28 mouse cellular contexts compared by ENCODE assay signal in the genomic region with DNA sequence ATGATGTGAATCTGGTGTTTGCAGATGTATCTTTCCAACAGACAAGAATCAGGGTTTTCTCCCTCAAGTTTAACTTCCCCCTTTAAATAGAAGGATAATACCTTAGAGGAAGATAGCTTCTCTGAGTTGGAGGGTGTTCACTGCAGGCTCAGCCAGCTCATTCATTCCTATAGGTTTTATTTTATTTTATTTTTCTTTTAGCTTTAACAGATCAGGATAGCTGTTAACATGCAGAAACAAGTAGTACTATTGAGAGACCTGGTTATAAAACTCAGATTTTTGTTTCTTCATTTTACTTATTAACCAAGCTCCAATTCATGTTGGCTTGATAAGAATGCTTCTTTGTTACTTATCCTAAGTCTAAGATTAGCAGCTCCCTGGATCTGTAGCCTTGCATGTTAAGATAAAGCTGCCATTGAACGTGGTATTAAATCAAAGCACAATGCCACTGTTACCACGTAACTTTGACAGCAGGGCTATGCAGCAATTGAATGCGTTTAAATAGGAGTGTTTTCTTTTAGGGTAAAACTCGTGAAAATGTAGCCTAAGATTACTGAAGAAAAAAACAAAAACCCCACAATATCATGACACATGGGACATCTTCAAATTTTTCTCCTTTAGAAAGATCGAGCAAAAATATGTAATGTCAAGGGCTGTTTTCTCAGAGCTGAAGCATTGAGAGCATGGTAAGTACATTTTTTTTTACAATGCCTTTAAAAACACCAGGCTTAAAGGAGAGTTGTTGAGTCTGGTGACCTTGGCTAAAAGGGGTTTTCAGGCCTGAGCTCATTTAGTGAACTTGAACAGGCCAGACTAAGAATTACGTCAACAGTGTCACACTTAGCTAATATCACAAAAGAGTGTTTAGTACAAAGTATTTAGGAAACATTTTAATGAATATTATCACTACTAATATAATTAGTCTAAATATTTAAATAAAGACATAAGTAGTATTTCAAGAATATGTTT.
DNase-seq lines count a peak whose midpoint lies in the region; ATAC-seq and TF ChIP-seq lines count a peak whose summit lies in the region.
"Had no signal": no experiment of that assay in that cellular context is flagged by ENCODE, and none has a peak within 500 bp of the region (broad histone marks: within the 10 kb centered on the region; RNA-seq: fewer than 3 reads in every experiment).

No protein-coding gene starts in this region.

- H3K4me1 ChIP-seq in lung, embryonic 14.5 days (ENCODE audit: insufficient read depth): no peaks in the 10 kb centered on the region
- H3K4me1 ChIP-seq in midbrain, embryonic 14.5 days (ENCODE audit: control insufficient read depth, insufficient read depth, low read length): no peaks in the 10 kb centered on the region
- H3K4me1 ChIP-seq in midbrain, postnatal 0 days (ENCODE audit: insufficient read depth, low read length): no peaks in the 10 kb centered on the region
- H3K4me1 ChIP-seq in intestine, embryonic 15.5 days (replicated peaks): no peaks in the 10 kb centered on the region
- H3K4me1 ChIP-seq in stomach, embryonic 16.5 days (ENCODE audit: control insufficient read depth, insufficient read depth, low read length): no peaks in the 10 kb centered on the region
- H3K4me1 ChIP-seq in forebrain, embryonic 15.5 days: no peaks in the 10 kb centered on the region
- H3K4me1 ChIP-seq: heart, embryonic 15.5 days; hindbrain, embryonic 10.5 days; hindbrain, embryonic 13.5 days had no signal

- H3K9ac ChIP-seq in lung, embryonic 14.5 days: no peak overlapping the region
- no peak overlapping the region for H3K9ac ChIP-seq in midbrain, embryonic 14.5 days (replicated peaks; ENCODE audit: low read length)
- H3K9ac ChIP-seq in midbrain, postnatal 0 days (replicated peaks; ENCODE audit: low read length, poor library complexity, severe bottlenecking): no peak overlapping the region
- H3K9ac ChIP-seq in intestine, embryonic 15.5 days: no peak overlapping the region
- no peak overlapping the region for H3K9ac ChIP-seq in stomach, embryonic 16.5 days (ENCODE audit: low read length)
- no peak overlapping the region for H3K9ac ChIP-seq in forebrain, embryonic 15.5 days (replicated peaks)
- H3K9ac ChIP-seq: forebrain, embryonic 13.5 days; forebrain, postnatal 0 days; heart, embryonic 12.5 days; heart, embryonic 15.5 days; hindbrain, embryonic 13.5 days had no signal

- no peak for TF ChIP-seq CTCF in lung, embryonic 14.5 days (IDR thresholded peaks at IDR 0.05; ENCODE audit: low read depth)
- TF ChIP-seq CTCF in midbrain, postnatal 0 days (IDR thresholded peaks at IDR 0.05): no peak

- no peak overlapping the region for H3K27ac ChIP-seq in lung, embryonic 14.5 days (ENCODE audit: low read depth)
- H3K27ac ChIP-seq in midbrain, embryonic 14.5 days (replicated peaks; ENCODE audit: low read depth, low read length): no peak overlapping the region
- no peak overlapping the region for H3K27ac ChIP-seq in midbrain, postnatal 0 days (ENCODE audit: low read depth, low read length)
- no peak overlapping the region for H3K27ac ChIP-seq in intestine, embryonic 15.5 days
- H3K27ac ChIP-seq in stomach, embryonic 16.5 days (ENCODE audit: low read length): peak overlapping the region; percentile 29; the same call in 1 of the 2 replicates
- H3K27ac ChIP-seq in forebrain, embryonic 15.5 days (replicated peaks): no peak overlapping the region
- H3K27ac ChIP-seq: forebrain, embryonic 10.5 days; forebrain, embryonic 13.5 days; heart, embryonic 15.5 days; hindbrain, embryonic 10.5 days; hindbrain, embryonic 13.5 days had no signal

- no peaks in the 10 kb centered on the region for H3K27me3 ChIP-seq in lung, embryonic 14.5 days (ENCODE audit: insufficient read depth, low read length)
- no peaks in the 10 kb centered on the region for H3K27me3 ChIP-seq in midbrain, embryonic 14.5 days (ENCODE audit: control insufficient read depth, insufficient read depth, low read length)
- H3K27me3 ChIP-seq in midbrain, postnatal 0 days (ENCODE audit: insufficient read depth, low read length): no peaks in the 10 kb centered on the region
- H3K27me3 ChIP-seq in intestine, embryonic 15.5 days (replicated peaks): no peaks in the 10 kb centered on the region
- no peaks in the 10 kb centered on the region for H3K27me3 ChIP-seq in stomach, embryonic 16.5 days (ENCODE audit: control insufficient read depth, insufficient read depth, low read length)
- no peaks in the 10 kb centered on the region for H3K27me3 ChIP-seq in forebrain, embryonic 15.5 days
- H3K27me3 ChIP-seq: CH12.LX; forebrain, embryonic 13.5 days; heart, embryonic 12.5 days; heart, embryonic 15.5 days; hindbrain, embryonic 13.5 days; Patski had no signal

- WGBS in lung, embryonic 14.5 days: 48% methylated on average over 6 of the region's 6 CpGs
- WGBS in midbrain, embryonic 14.5 days: 23% methylated on average over 6 of the region's 6 CpGs
- WGBS in midbrain, postnatal 0 days: 22% methylated on average over 6 of the region's 6 CpGs
- 41% methylated on average over 6 of the region's 6 CpGs for WGBS in intestine, embryonic 15.5 days
- 44% methylated on average over 6 of the region's 6 CpGs for WGBS in stomach, embryonic 16.5 days
- WGBS in forebrain, embryonic 15.5 days: 23% methylated on average over 6 of the region's 6 CpGs

- DNase-seq in lung, embryonic 14.5 days: peak; percentile 3
- no peak for DNase-seq in lung, postnatal 4 days
- peak; percentile 20 for DNase-seq in midbrain, embryonic 14.5 days
- DNase-seq in midbrain, postnatal 0 days (ENCODE audit: low spot score): no peak
- DNase-seq: adrenal gland, adult 2 months; adrenal gland, postnatal 25 days; B cell, adult 2 months; cerebellum, adult 18-20 months; cerebellum, adult 9-10 months; cerebellum, postnatal 14 days; forebrain, postnatal 0 days; gastrocnemius, postnatal 25 days; heart, adult 18-20 months; heart, postnatal 10 days; heart, postnatal 36 days had no signal

- no peak overlapping the region for H3K4me2 ChIP-seq in lung, embryonic 14.5 days
- H3K4me2 ChIP-seq in midbrain, embryonic 14.5 days (ENCODE audit: low read length): no peak overlapping the region
- no peak overlapping the region for H3K4me2 ChIP-seq in midbrain, postnatal 0 days (ENCODE audit: low read depth, low read length, poor library complexity, severe bottlenecking)
- H3K4me2 ChIP-seq in intestine, embryonic 15.5 days (replicated peaks): no peak overlapping the region
- H3K4me2 ChIP-seq in stomach, embryonic 16.5 days (ENCODE audit: low read depth, low read length): no peak overlapping the region
- no peak overlapping the region for H3K4me2 ChIP-seq in forebrain, embryonic 15.5 days (replicated peaks)
- H3K4me2 ChIP-seq: forebrain, embryonic 13.5 days; heart, embryonic 12.5 days; heart, embryonic 15.5 days; hindbrain, embryonic 13.5 days had no signal

- no peaks in the 10 kb centered on the region for H3K9me3 ChIP-seq in lung, embryonic 14.5 days (ENCODE audit: low read depth, low read length)
- no peaks in the 10 kb centered on the region for H3K9me3 ChIP-seq in midbrain, embryonic 14.5 days (ENCODE audit: control insufficient read depth, low read length)
- no peaks in the 10 kb centered on the region for H3K9me3 ChIP-seq in midbrain, postnatal 0 days (ENCODE audit: low read length)
- no peaks in the 10 kb centered on the region for H3K9me3 ChIP-seq in intestine, embryonic 15.5 days
- no peaks in the 10 kb centered on the region for H3K9me3 ChIP-seq in stomach, embryonic 16.5 days (replicated peaks; ENCODE audit: control insufficient read depth, low read length)
- no peaks in the 10 kb centered on the region for H3K9me3 ChIP-seq in forebrain, embryonic 15.5 days
- H3K9me3 ChIP-seq: forebrain, embryonic 10.5 days; forebrain, embryonic 13.5 days; G1E; heart, embryonic 12.5 days; heart, embryonic 15.5 days; hindbrain, embryonic 10.5 days; hindbrain, embryonic 13.5 days had no signal

- H3K4me3 ChIP-seq in lung, embryonic 14.5 days (ENCODE audit: low read depth, low read length): no peak overlapping the region
- no peak overlapping the region for H3K4me3 ChIP-seq in midbrain, embryonic 14.5 days (replicated peaks; ENCODE audit: low read depth, low read length)
- H3K4me3 ChIP-seq in midbrain, postnatal 0 days (ENCODE audit: low read depth, low read length): no peak overlapping the region
- H3K4me3 ChIP-seq in intestine, embryonic 15.5 days (replicated peaks): no peak overlapping the region
- no peak overlapping the region for H3K4me3 ChIP-seq in stomach, embryonic 16.5 days (replicated peaks; ENCODE audit: low read length)
- no peak overlapping the region for H3K4me3 ChIP-seq in forebrain, embryonic 15.5 days
- H3K4me3 ChIP-seq: forebrain, embryonic 10.5 days; forebrain, embryonic 13.5 days; heart, embryonic 12.5 days; heart, embryonic 15.5 days; hindbrain, embryonic 10.5 days; hindbrain, embryonic 13.5 days had no signal

- no peak for ATAC-seq in lung, embryonic 14.5 days (ENCODE audit: insufficient read depth)
- no peak for ATAC-seq in midbrain, embryonic 14.5 days (ENCODE audit: low FRiP score, low TSS enrichment)
- no peak for ATAC-seq in midbrain, postnatal 0 days (ENCODE audit: low FRiP score)
- peak; percentile 93 for ATAC-seq in intestine, embryonic 15.5 days
- ATAC-seq in stomach, embryonic 16.5 days (ENCODE audit: insufficient read depth, low FRiP score): peak; percentile 82; the same call in 1 of the 2 replicates
- no peak for ATAC-seq in forebrain, embryonic 15.5 days (replicated peaks)
- ATAC-seq: forebrain, embryonic 13.5 days; forebrain, postnatal 0 days; hindbrain, embryonic 16.5 days; Patski had no signal

- H3K36me3 ChIP-seq in lung, embryonic 14.5 days (ENCODE audit: insufficient read depth): no peaks in the 10 kb centered on the region
- H3K36me3 ChIP-seq in midbrain, embryonic 14.5 days (ENCODE audit: control insufficient read depth, insufficient read depth, low read length): no peaks in the 10 kb centered on the region
- H3K36me3 ChIP-seq in midbrain, postnatal 0 days (ENCODE audit: insufficient read depth, low read length): no peaks in the 10 kb centered on the region
- no peaks in the 10 kb centered on the region for H3K36me3 ChIP-seq in intestine, embryonic 15.5 days
- H3K36me3 ChIP-seq in stomach, embryonic 16.5 days (ENCODE audit: control insufficient read depth, insufficient read depth, low read length): no peaks in the 10 kb centered on the region
- H3K36me3 ChIP-seq in forebrain, embryonic 15.5 days: no peaks in the 10 kb centered on the region
- H3K36me3 ChIP-seq: forebrain, embryonic 10.5 days; G1E; heart, embryonic 12.5 days; heart, embryonic 15.5 days; hindbrain, embryonic 10.5 days; hindbrain, embryonic 13.5 days had no signal

Comparison
In these comparisons a context has a peak if more than half of its experiments do, and no peak if none do; other contexts are left out.
1. DNase-seq: peak in lung, embryonic 14.5 days (single experiment) and midbrain, embryonic 14.5 days (single experiment); none in lung, postnatal 4 days (0 of 2) and midbrain, postnatal 0 days (single experiment).
2. ATAC-seq: peak in intestine, embryonic 15.5 days (single experiment) and stomach, embryonic 16.5 days (single experiment); none in lung, embryonic 14.5 days (single experiment), midbrain, embryonic 14.5 days (single experiment), midbrain, postnatal 0 days (single experiment) and forebrain, embryonic 15.5 days (single experiment).